In the genomic region with DNA sequence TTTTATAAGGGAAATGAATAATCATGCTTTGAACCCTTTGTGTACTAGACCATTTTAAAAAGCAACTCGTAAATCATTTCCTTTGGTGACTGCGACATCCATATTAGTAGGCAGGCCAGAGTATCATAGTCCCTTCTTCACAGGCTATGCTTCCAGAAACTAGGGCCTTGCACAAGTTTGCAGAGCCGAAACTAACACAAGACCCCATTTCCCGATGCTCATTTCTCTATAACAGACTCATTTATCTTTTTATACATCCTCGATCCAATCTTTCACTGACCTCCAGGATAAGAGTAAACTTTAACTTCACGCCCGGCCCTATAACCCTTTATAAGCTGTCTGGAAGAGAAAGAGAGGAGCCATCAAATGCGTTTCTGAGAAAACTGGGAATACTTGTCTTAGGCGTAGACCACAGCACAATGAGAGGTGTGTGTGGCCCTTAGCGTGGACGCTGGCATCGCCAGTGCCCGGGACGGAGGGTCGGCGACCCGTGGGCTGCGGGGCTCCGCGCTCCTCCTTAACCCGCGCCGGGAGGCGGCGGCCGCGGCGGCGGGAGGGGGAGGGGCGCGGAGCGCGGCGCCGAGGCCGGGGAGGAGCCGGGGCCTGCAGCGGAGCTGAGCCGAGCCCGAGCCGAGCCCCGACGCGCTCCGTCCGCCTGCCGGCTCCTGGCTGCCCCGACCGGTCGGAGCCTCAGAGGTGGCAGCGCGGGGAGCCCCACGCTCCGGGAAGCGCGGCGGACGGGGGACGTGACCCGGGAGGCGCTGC, we compare ENCODE assay signal across 8 mouse cellular contexts. TPM values are rescaled to one million over a fixed set of nuclear protein-coding genes. Genes with fewer than 3 reads are reported as not detected.
DNase-seq lines count a peak whose midpoint lies in the region; ATAC-seq and TF ChIP-seq lines count a peak whose summit lies in the region.

Gene Foxj2, plus strand, starts transcription at position 609 of the 765 bp plus-strand sequence.

- in situ Hi-C loops in ES-E14 (cut with MboI; ENCODE audit: low sequenced_read_pairs in 2 of 2, unreplicated experiment in 2 of 2), result no loop called here

- ATAC-seq in forebrain, embryonic 16.5 days, result peak; percentile 86
- ATAC-seq in lung, embryonic 15.5 days (ENCODE audit: borderline replicate concordance, extremely low read depth, low FRiP score, low TSS enrichment), result peak; percentile 89

- 1% methylated on average over 57 of the region's 61 CpGs for WGBS in forebrain, embryonic 16.5 days
- WGBS in lung, embryonic 15.5 days, result 1% methylated on average over 38 of the region's 61 CpGs
- 6% methylated on average over 60 of the region's 61 CpGs for WGBS in olfactory bulb, adult 2 months

- H3K4me3 ChIP-seq in ES-E14 (ENCODE audit: insufficient read depth in 1 of 2, low read depth in 1 of 2, low read length in 2 of 2, poor library complexity in 1 of 2, severe bottlenecking in 1 of 2), result peak within 1 kb of the TSS; percentile 78 to 82
- H3K4me3 ChIP-seq in forebrain, embryonic 16.5 days (replicated peaks; ENCODE audit: low read length), result peak within 1 kb of the TSS; percentile 92
- peak within 1 kb of the TSS; percentile 98 for H3K4me3 ChIP-seq in layer of hippocampus, adult 2 months
- peak within 1 kb of the TSS; percentile 89 for H3K4me3 ChIP-seq in lung, embryonic 15.5 days
- H3K4me3 ChIP-seq in olfactory bulb, adult 2 months (ENCODE audit: insufficient read depth, low read depth, low read length), result peak within 1 kb of the TSS; percentile 76

- no peaks in the 10 kb centered on the region for H3K27me3 ChIP-seq in forebrain, embryonic 16.5 days (replicated peaks; ENCODE audit: control insufficient read depth, insufficient read depth, low read length)
- H3K27me3 ChIP-seq in lung, embryonic 15.5 days, result no peaks in the 10 kb centered on the region

- TF ChIP-seq POLR2A in olfactory bulb, adult 2 months (IDR thresholded peaks at IDR 0.05; ENCODE audit: insufficient read depth, low read depth, low read length), result no peak

- TF ChIP-seq CTCF in layer of hippocampus, adult 2 months (conservative IDR thresholded peaks at IDR 0.05), result no peak
- no peak for TF ChIP-seq CTCF in olfactory bulb, adult 2 months (IDR thresholded peaks at IDR 0.05; ENCODE audit: insufficient read depth, low read depth, low read length)

- peaks cover 0 to 9% of the 10 kb centered on the region in 2 experiments; a peak in 1 of 4 replicates for H3K4me1 ChIP-seq in ES-E14 (ENCODE audit: control insufficient read depth in 2 of 2, insufficient read depth in 2 of 2, low read length in 2 of 2, poor library complexity in 1 of 2)
- peaks cover 24% of the 10 kb centered on the region for H3K4me1 ChIP-seq in forebrain, embryonic 16.5 days (replicated peaks; ENCODE audit: control insufficient read depth, insufficient read depth, low read length)
- peaks cover 30% of the 10 kb centered on the region for H3K4me1 ChIP-seq in lung, embryonic 15.5 days
- peaks cover 30% of the 10 kb centered on the region for H3K4me1 ChIP-seq in olfactory bulb, adult 2 months (ENCODE audit: control insufficient read depth, insufficient read depth, low read length)

- intact Hi-C loops in heart, postnatal 36 days (cut with DNase I), result loop anchor here (1.0 kb wide), 1 partner anchor 8 kb away; no protein-coding TSS in a partner anchor

- no peak for DNase-seq in ES-E14 (ENCODE audit: low read depth, low spot score)
- peak; percentile 67 to 86 for DNase-seq in cerebellum, adult 18-20 months
- peak; percentile 82 to 87 for DNase-seq in heart, postnatal 36 days
- DNase-seq in layer of hippocampus, adult 2 months (ENCODE audit: low spot score in 2 of 2), result peak; percentile 51 to 71
- peak; percentile 54 to 72 for DNase-seq in thymus, postnatal 10 days (ENCODE audit: low spot score in 2 of 2)

- H3K9ac ChIP-seq in ES-E14 (ENCODE audit: insufficient read depth, low read depth, low read length, poor library complexity, severe bottlenecking), result peak within 1 kb of the TSS; percentile 75
- peak within 1 kb of the TSS; percentile 93 for H3K9ac ChIP-seq in forebrain, embryonic 16.5 days (replicated peaks; ENCODE audit: low read depth, low read length)
- peak within 1 kb of the TSS; percentile 93 for H3K9ac ChIP-seq in lung, embryonic 15.5 days

- H3K27ac ChIP-seq in ES-E14 (ENCODE audit: insufficient read depth, low read depth, low read length, poor library complexity, severe bottlenecking), result no peak within 1 kb of the TSS
- peak within 1 kb of the TSS; percentile 31 for H3K27ac ChIP-seq in forebrain, embryonic 16.5 days (ENCODE audit: low read length)
- H3K27ac ChIP-seq in layer of hippocampus, adult 2 months, result peak within 1 kb of the TSS; percentile 94
- peak within 1 kb of the TSS; percentile 80 for H3K27ac ChIP-seq in lung, embryonic 15.5 days
- peak within 1 kb of the TSS; percentile 92 for H3K27ac ChIP-seq in olfactory bulb, adult 2 months (ENCODE audit: insufficient read depth, low read depth, low read length)

- no peaks in the 10 kb centered on the region for H3K9me3 ChIP-seq in ES-E14 (ENCODE audit: control insufficient read depth, insufficient read depth, low read depth, low read length)
- H3K9me3 ChIP-seq in forebrain, embryonic 16.5 days (ENCODE audit: control insufficient read depth, low read length), result no peaks in the 10 kb centered on the region
- H3K9me3 ChIP-seq in lung, embryonic 15.5 days, result no peaks in the 10 kb centered on the region

- H3K4me2 ChIP-seq in forebrain, embryonic 16.5 days (ENCODE audit: low read length), result peak within 1 kb of the TSS; percentile 86
- H3K4me2 ChIP-seq in lung, embryonic 15.5 days, result peak within 1 kb of the TSS; percentile 87

- no peaks in the 10 kb centered on the region for H3K36me3 ChIP-seq in ES-E14 (ENCODE audit: control insufficient read depth, insufficient read depth, low read length, poor library complexity, severe bottlenecking)
- no peaks in the 10 kb centered on the region for H3K36me3 ChIP-seq in forebrain, embryonic 16.5 days (ENCODE audit: control insufficient read depth, insufficient read depth)
- no peaks in the 10 kb centered on the region for H3K36me3 ChIP-seq in lung, embryonic 15.5 days

TF ChIP-seq in ES-E14, 5 proteins besides CTCF, POLR2A, EP300 and RAD21:
- no peak for TF ChIP-seq MAFK (IDR thresholded peaks at IDR 0.05; ENCODE audit: insufficient read depth, low read depth, low read length)
- no peak for TF ChIP-seq HCFC1 (IDR thresholded peaks at IDR 0.05; ENCODE audit: borderline replicate concordance, insufficient read depth, low read length)
- TF ChIP-seq ZNF384 (IDR thresholded peaks at IDR 0.05; ENCODE audit: low read depth, low read length), result no peak
- TF ChIP-seq CHD2 (IDR thresholded peaks at IDR 0.05; ENCODE audit: low read depth, low read length), result no peak
- TF ChIP-seq ZC3H11A (IDR thresholded peaks at IDR 0.05; ENCODE audit: borderline replicate concordance, low read depth, low read length), result no peak
TF ChIP-seq in ES-E14: peak in this region for 0.

RNA-seq across cellular contexts. Expression of gene Foxj2, which starts in this region (rescaled TPM):
- 1.3 and 1.7 TPM in 2 replicates for total RNA-seq in ES-E14 (2012; rRNA removed)
- 8.1 and 8.5 TPM in 2 replicates for polyA plus RNA-seq in forebrain, embryonic 16.5 days (2015; fragmentation: Nextera tagmentation; extraction: Ambion mirVana)
- total RNA-seq in heart, postnatal 36 days (2021), result 10 to 100 TPM; 33.4 to 34.7 TPM
- 10 to 100 TPM; 28.8 to 30.7 TPM for total RNA-seq in layer of hippocampus, adult 2 months (2021)
- 5.1 and 5.8 TPM in 2 replicates for polyA plus RNA-seq in lung, embryonic 15.5 days (2015; fragmentation: Nextera tagmentation; extraction: Ambion mirVana)
- not detected in 2 replicates for polyA plus RNA-seq in olfactory bulb, adult 2 months (2012; ENCODE audit: insufficient read depth, insufficient read length, low replicate concordance, missing spikeins)

Comparison
In these comparisons a context has a peak if more than half of its experiments do, and no peak if none do; other contexts are left out.
1. RNA of gene Foxj2 (total RNA-seq): 33.4 to 34.7 TPM in heart, postnatal 36 days and 28.8 to 30.7 TPM in layer of hippocampus, adult 2 months; 1.3 to 1.7 TPM in ES-E14; every median in the first group is over 10 times any median in the second.
2. Peak in every context shown above with its lines, with median percentiles within 50 percentile points of each other: H3K4me3 ChIP-seq and H3K9ac ChIP-seq.